Mouse (Mus musculus): ENCODE measurements around the gene Cilp2.

GRCm38 (mm10) chr8:69870907-69871306 is 16.6 kb downstream of the Cilp2 start:
- TF ChIP-seq CTCF (IDR thresholded peaks at IDR 0.05; ENCODE audit: extremely low read depth, insufficient read length, insufficient replicate concordance, low read depth, low read length), result no peak
- TF ChIP-seq POLR2A (IDR thresholded peaks at IDR 0.05; ENCODE audit: low read depth, low read length), result no peak
